Mouse (Mus musculus): ENCODE measurements around the gene Lmtk2. TPM values are rescaled to one million over a fixed set of nuclear protein-coding genes. Genes with fewer than 3 reads are reported as not detected.

Gene Lmtk2
- polyA plus RNA-seq, 1 experiment from 2014 or later: 7.1 TPM

DNA sequence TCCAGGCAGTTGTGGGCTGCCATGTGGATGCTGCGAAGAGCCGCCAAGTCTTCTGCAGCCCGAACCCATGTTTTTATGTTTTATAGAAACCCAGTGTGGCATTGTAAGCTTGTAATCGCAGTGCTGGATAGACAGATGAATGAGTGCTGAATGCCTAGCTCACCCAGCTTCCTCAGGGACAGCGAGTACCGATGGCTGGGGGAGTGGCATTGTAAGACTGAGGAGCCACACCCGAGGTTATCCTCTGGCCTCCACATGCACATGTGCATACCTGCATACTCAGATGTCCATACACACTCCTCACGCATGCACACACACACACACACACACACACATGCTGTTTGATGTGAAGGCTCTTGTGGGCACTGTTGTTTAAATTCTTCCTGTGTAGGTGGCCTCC, 58.9 kb downstream of the Lmtk2 start:
- Histone ChIP-seq H3K4me3 (no peak overlapping the region), H3K27ac (replicated peaks) (peak overlapping the region; percentile 77), H3K27me3 (no peaks in the 10 kb centered on the region), H3K9ac (no peak overlapping the region), H3K9me3 (no peaks in the 10 kb centered on the region), H3K4me1 (replicated peaks) (peaks cover 14% of the 10 kb centered on the region), H3K4me2 (no peak overlapping the region), H3K36me3 (peaks cover 48% of the 10 kb centered on the region)
- ATAC-seq (ENCODE audit: low read depth): no peak
- WGBS: 87% methylated on average over 8 of the region's 8 CpGs

DNA sequence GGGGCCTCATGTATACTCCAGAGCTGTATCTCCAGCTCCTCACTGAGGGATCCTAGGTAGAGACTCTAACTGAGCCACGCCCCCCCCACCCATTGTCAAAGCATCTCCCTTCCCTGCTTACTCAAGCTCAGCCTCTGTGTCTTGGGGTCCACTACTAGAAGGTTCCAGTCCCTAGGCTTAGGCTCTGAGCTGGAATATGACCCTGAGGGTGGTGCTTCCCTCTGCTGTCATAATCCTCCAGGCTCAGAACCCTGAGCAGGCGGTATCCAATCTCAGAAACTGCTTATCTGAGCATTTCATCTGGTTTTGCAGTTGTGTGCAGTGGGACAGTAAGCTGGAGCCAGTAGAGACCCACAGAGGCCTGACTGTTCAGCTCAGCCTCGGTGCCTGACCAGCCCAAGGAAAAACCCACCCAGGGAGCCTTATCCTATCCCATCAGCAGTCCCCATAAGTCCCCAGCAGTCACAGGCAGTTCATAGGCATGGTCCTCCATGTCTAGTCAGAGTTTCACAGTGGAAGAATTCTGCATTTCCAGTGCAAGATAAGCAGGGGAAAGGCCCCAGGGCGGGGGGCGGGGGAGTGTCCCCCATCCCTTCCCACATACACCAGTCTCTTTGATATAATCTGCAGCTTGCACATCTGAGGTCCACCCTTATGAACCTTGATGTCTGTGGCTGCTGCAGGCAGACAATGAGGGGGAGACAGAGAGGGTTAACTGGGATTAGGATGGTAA, 62.0 kb downstream of the Lmtk2 start:
- no peaks in the 10 kb centered on the region for H3K9me3 ChIP-seq
- ATAC-seq (ENCODE audit: low read depth): no peak
- H3K27ac ChIP-seq (replicated peaks): no peak overlapping the region
- no peaks in the 10 kb centered on the region for H3K27me3 ChIP-seq
- no peak overlapping the region for H3K9ac ChIP-seq
- no peak overlapping the region for H3K4me3 ChIP-seq
- H3K4me2 ChIP-seq: no peak overlapping the region
- H3K36me3 ChIP-seq: peaks cover 67% of the 10 kb centered on the region
- WGBS: 89% methylated on average over 5 of the region's 5 CpGs
- H3K4me1 ChIP-seq (replicated peaks): peaks cover 14% of the 10 kb centered on the region

DNA sequence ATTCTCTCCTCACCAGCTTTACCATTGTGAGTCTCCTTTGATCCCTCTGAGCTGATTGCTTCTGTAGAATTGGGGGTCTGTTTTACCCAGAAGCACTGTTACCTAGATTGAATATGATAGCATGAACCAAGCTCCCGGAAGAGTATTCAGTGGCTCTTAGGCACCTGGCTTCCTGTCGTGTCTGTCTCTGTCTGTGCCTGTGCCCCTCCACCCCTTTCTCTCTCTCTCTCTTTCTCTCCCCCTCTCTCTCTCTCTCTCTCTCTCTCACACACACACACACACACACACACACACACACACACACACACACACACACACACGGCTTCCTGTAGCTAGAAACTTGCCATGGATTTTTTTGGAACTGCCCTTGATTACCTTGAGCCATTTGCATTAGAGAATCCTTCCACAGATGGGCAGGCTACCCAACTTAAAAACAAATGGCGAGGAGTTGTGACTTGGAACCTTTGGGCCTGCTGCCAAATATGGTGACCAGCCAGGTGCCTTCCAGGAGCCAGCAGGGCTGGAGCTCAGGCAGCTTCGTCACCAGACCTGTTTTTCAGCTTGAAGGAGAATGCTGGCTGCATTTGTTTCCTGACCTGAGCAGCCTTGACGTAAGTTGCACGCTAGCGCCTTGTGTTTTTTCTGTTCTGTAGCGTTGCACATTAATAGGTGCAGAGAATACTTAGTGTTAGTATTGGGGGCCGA, 62.7 kb downstream of the Lmtk2 start:
- ATAC-seq (ENCODE audit: low read depth): no peak
- Histone ChIP-seq H3K36me3 (peaks cover 61% of the 10 kb centered on the region), H3K27me3 (no peaks in the 10 kb centered on the region), H3K4me1 (replicated peaks) (peaks cover 14% of the 10 kb centered on the region), H3K9ac (no peak overlapping the region), H3K9me3 (no peaks in the 10 kb centered on the region), H3K4me2 (no peak overlapping the region), H3K4me3 (no peak overlapping the region), H3K27ac (replicated peaks) (no peak overlapping the region)
- 81% methylated on average over 10 of the region's 10 CpGs for WGBS

DNA sequence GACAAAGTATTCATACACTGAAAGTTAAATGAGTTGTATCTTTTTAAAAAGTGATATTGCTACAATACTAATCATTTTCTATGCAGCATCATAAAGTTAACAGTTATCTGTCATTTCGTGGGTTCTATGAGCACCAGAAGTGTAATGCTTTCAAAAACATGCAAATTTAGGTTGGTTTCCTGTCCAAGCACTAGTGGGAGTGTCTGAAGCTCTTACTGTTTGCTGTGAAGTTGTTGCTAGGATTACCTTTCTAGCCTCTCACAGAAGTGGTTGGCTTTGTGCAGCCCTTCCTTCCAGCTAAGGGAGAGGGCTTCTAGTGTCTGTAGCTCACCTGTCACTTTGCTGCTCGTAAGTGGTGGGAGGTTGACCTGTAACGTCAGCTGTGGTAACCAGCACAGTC, 65.5 kb downstream of the Lmtk2 start:
- Histone ChIP-seq H3K9ac (no peak overlapping the region), H3K27me3 (no peaks in the 10 kb centered on the region), H3K27ac (replicated peaks) (no peak overlapping the region), H3K4me2 (no peak overlapping the region), H3K4me1 (replicated peaks) (no peaks in the 10 kb centered on the region), H3K9me3 (no peaks in the 10 kb centered on the region), H3K36me3 (peaks cover 57% of the 10 kb centered on the region), H3K4me3 (no peak overlapping the region)
- no peak for ATAC-seq (ENCODE audit: low read depth)
- 93% methylated on average over 3 of the region's 3 CpGs for WGBS

DNA sequence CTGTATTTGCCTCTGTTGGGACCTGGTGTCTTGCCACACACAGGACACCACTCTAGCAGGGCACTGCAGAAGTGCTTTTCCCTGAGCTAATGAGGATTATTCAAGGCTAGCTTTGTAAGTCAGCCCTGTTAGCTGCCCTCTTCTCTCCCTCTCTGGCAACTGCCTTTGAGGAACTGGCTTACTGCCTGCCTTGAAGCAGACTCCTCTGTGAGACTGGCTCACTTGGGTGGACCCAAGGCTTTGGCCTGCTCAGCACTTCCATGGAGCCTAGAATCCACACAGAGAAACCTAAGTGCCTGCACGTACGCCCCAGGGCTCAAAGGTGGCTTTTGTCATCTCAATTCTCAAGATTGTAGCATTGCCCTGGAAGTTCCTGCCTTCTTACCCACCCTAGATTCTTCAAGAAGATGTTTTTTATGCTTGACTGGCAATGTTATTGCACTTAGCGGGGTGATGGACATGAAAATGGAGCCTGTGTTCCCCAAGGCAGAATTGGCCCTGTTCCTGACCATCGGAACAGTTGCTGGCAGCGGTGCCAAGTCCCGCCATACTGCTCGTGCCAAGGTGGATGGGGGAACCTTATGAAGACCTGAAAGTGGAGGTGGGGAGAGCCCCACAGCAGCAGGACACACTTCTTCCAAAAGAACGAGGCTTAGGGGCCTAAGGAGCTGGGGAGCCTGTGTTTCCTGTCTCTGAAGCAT, 69.2 kb downstream of the Lmtk2 start:
- H3K27ac ChIP-seq (replicated peaks): no peak overlapping the region
- H3K27me3 ChIP-seq: no peaks in the 10 kb centered on the region
- H3K9me3 ChIP-seq: no peaks in the 10 kb centered on the region
- no peaks in the 10 kb centered on the region for H3K4me1 ChIP-seq (replicated peaks)
- no peak overlapping the region for H3K4me2 ChIP-seq
- H3K4me3 ChIP-seq: no peak overlapping the region
- H3K36me3 ChIP-seq: peaks cover 73% of the 10 kb centered on the region
- no peak overlapping the region for H3K9ac ChIP-seq
- ATAC-seq (ENCODE audit: low read depth): no peak
- 90% methylated on average over 8 of the region's 8 CpGs for WGBS

DNA sequence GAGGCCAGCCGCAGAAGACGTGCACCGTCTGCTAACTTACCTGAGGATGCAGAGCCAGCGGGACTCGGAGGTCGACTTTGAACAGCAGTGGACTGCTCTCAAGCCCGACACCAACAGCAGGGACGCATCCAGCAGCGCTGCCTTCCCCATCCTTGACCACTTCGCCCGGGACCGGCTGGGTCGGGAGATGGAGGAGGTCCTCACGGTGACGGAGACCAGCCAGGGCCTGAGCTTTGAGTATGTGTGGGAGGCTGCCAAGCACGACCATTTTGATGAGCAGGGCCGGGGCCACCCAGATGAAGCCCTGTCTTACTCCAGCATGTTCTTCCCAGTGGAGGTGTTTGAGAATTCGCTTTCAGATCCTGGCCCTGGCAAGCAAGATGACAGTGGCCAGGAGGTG, 73.4 kb downstream of the Lmtk2 start:
- ATAC-seq (ENCODE audit: low read depth): no peak
- Histone ChIP-seq H3K9me3 (no peaks in the 10 kb centered on the region), H3K4me1 (replicated peaks) (no peaks in the 10 kb centered on the region), H3K4me2 (no peak overlapping the region), H3K4me3 (no peak overlapping the region), H3K27me3 (no peaks in the 10 kb centered on the region), H3K9ac (no peak overlapping the region), H3K36me3 (peaks cover 79% of the 10 kb centered on the region), H3K27ac (replicated peaks) (no peak overlapping the region)
- 94% methylated on average over 18 of the region's 18 CpGs for WGBS

DNA sequence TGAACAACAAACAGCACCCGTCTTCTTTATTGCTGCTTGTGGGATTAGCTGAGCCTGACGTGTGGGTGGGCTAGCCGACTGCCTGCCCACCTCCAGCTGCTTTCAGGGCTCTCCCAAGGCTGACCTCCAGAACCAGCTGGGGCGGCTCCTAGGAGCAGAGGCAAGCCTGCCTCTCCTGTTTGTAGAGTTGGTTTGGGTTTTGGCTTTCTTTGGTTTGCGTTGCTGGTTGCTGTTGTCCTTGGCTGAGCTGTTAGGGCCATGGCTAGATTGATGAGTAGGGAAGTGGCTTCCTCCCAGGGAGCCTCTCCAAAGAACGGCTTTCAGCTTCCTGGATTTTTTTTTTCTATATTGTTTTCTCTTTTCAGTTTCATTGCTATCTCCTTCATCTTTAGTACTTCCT, 78.0 kb downstream of the Lmtk2 start:
- H3K4me1 ChIP-seq (replicated peaks): no peaks in the 10 kb centered on the region
- H3K9ac ChIP-seq: no peak overlapping the region
- peaks cover 58% of the 10 kb centered on the region for H3K36me3 ChIP-seq
- ATAC-seq (ENCODE audit: low read depth): no peak
- no peak overlapping the region for H3K4me2 ChIP-seq
- H3K27me3 ChIP-seq: no peaks in the 10 kb centered on the region
- no peak overlapping the region for H3K27ac ChIP-seq (replicated peaks)
- H3K9me3 ChIP-seq: no peaks in the 10 kb centered on the region
- no peak overlapping the region for H3K4me3 ChIP-seq
- 55% methylated on average over 6 of the region's 6 CpGs for WGBS

DNA sequence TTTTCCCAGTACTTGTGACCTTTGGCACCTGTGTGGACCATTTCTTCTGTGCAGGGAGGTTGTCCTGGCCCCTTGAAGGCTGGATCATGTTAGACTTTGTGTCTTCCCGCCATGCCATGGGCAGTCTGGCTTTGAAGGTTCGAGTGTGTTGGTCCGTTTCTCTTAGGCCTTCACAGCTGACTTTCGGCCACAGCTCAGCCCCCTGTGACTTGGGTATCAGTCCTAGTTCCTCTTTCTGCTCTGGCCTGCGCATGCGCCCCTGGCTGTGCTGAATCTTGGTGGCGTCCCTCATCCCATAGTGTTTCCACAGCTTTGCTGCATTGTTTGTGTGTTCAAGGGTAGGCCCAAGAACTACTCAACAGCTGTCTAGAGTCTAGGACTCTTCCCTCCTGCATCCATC, 81.0 kb downstream of the Lmtk2 start:
- no peak overlapping the region for H3K4me3 ChIP-seq
- no peak for ATAC-seq (ENCODE audit: low read depth)
- no peaks in the 10 kb centered on the region for H3K27me3 ChIP-seq
- H3K4me2 ChIP-seq: no peak overlapping the region
- peaks cover 51% of the 10 kb centered on the region for H3K36me3 ChIP-seq
- no peak overlapping the region for H3K9ac ChIP-seq
- H3K4me1 ChIP-seq (replicated peaks): peaks cover 9% of the 10 kb centered on the region; the same call in 1 of the 2 replicates
- H3K9me3 ChIP-seq: no peaks in the 10 kb centered on the region
- no peak overlapping the region for H3K27ac ChIP-seq (replicated peaks)
- 93% methylated on average over 7 of the region's 7 CpGs for WGBS

DNA sequence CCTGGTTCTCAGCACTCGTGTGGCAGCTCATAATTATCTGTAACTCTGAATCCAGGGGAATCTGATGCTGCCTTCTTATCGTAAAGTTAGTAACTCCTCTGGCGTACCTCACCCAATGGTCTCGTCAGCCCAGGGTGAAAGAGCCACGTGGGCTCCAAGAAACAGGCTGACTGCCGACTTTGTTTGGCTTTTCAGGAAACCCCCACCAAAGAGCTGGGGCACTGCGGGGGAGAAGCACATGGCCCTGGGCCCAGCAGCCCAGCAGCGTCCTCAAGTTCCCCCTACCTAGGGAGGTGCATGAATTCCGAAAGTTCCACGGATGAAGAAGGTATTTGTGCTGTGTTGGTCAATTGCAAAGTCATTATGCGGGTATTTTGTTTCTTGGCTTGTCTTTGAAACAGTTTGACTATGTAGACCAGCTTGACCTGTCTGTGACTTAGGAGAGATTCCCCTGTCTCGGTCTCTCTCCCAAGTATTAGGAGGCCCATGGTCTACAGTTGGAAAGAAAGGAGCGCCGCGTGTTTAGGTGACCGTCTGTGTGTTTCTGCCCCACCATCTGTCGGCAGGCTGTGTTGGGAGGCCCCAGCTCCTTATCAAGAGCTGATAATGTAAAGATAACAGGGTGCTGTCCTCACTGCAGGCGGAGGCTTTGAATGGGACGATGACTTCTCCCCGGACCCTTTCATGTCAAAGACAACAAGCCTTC, 82.5 kb downstream of the Lmtk2 start:
- peaks cover 9% of the 10 kb centered on the region; the same call in 1 of the 2 replicates for H3K4me1 ChIP-seq (replicated peaks)
- peaks cover 44% of the 10 kb centered on the region for H3K36me3 ChIP-seq
- no peak overlapping the region for H3K27ac ChIP-seq (replicated peaks)
- H3K9me3 ChIP-seq: no peaks in the 10 kb centered on the region
- H3K4me2 ChIP-seq: no peak overlapping the region
- ATAC-seq (ENCODE audit: low read depth): no peak
- 86% methylated on average over 20 of the region's 20 CpGs for WGBS
- H3K4me3 ChIP-seq: no peak overlapping the region
- no peaks in the 10 kb centered on the region for H3K27me3 ChIP-seq
- no peak overlapping the region for H3K9ac ChIP-seq

DNA sequence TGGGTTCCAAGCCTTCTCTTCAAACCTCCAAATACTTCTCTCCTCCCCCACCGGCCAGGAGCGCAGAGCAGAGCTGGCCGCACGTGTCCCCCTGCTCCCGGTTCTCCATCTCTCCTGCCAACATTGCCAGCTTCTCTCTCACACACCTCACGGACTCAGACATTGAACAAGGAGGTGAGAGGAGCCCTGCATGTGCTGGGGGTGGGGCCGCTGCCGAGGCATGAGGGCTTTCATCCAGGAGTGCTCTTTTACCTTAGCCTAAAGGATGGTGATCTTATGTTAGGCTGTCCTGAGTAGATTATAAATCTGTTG, 83.0 kb downstream of the Lmtk2 start:
- WGBS: 93% methylated on average over 8 of the region's 8 CpGs
- no peaks in the 10 kb centered on the region for H3K9me3 ChIP-seq
- no peak overlapping the region for H3K4me2 ChIP-seq
- ATAC-seq (ENCODE audit: low read depth): no peak
- no peak overlapping the region for H3K4me3 ChIP-seq
- no peak overlapping the region for H3K27ac ChIP-seq (replicated peaks)
- peaks cover 40% of the 10 kb centered on the region for H3K36me3 ChIP-seq
- H3K4me1 ChIP-seq (replicated peaks): peaks cover 9% of the 10 kb centered on the region; the same call in 1 of the 2 replicates
- no peak overlapping the region for H3K9ac ChIP-seq
- H3K27me3 ChIP-seq: no peaks in the 10 kb centered on the region

DNA sequence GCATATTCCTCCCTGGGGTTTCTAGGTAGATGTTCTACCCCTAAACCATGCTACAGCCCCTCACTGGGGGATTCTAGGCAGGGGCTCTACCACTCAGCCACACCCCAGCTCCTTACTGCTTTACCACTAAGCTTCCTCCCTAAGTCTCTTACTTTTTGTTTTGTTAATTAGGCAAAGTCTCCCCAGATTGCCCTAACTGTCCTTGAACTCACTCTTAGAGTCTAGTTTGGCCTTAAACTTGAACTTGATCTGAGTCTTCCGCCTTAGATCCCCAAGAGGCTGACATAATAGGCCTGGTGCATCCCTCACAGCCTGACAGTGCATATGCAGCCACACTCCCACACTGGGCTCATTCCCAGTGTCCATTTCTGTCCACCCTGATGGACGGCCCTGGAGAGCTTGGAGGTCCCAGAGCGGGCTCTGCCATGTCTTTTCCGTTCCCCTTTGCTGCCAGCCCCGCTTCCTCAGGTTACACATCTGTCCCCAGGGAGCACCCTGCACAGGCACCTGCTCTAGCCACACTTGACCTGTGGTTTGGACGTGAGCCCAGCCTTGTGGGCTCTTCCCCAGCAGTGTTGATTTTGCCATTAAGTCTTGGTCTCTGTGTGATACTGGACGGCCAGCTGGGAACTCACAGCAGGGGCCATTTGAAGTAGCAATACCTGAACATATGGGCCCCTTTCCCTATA, 83.6 kb downstream of the Lmtk2 start:
- ATAC-seq (ENCODE audit: low read depth): no peak
- no peak overlapping the region for H3K9ac ChIP-seq
- no peaks in the 10 kb centered on the region for H3K27me3 ChIP-seq
- peaks cover 39% of the 10 kb centered on the region for H3K36me3 ChIP-seq
- H3K27ac ChIP-seq (replicated peaks): no peak overlapping the region
- H3K4me2 ChIP-seq: no peak overlapping the region
- H3K4me3 ChIP-seq: no peak overlapping the region
- WGBS: 77% methylated on average over 7 of the region's 7 CpGs
- H3K9me3 ChIP-seq: no peaks in the 10 kb centered on the region
- peaks cover 9% of the 10 kb centered on the region; the same call in 1 of the 2 replicates for H3K4me1 ChIP-seq (replicated peaks)

Data from neural tube, embryonic 13.5 days (tissue).